Mouse (Mus musculus): ENCODE measurements around the gene Cenpm.

- TF ChIP-seq EP300 (IDR thresholded peaks at IDR 0.05; ENCODE audit: low read depth) (no peak), CTCF (IDR thresholded peaks at IDR 0.05; ENCODE audit: low read depth) (no peak)
These were observed at the start of gene Cenpm for GRCm38 (mm10) chr15:82244115-82244804.

Measured in heart, postnatal 0 days (tissue).